Mouse (Mus musculus) thymus, adult 2 months (tissue): ENCODE measurements around the gene Slc6a9. TPM values are rescaled to one million over a fixed set of nuclear protein-coding genes. Genes with fewer than 3 reads are reported as not detected.

Experiments used
- DNase-seq: peaks from one replicate; pipeline ENCODE4 v3.0.0; 2021
- H3K27ac ChIP-seq: fragments of 200-500 bp; 2 replicates; pipeline ENCODE4 v1.5.1; 2012; ENCODE audit warnings: low read length, control low read depth; ENCODE audit not compliant: control insufficient read depth, insufficient read depth
- H3K27me3 ChIP-seq: fragments of 200-500 bp; 2 replicates; pipeline ENCODE4 v1.6.1; 2012; ENCODE audit warnings: mild to moderate bottlenecking, low read length, moderate library complexity, mixed read lengths; ENCODE audit not compliant: control insufficient read depth, insufficient read depth
- H3K36me3 ChIP-seq: fragments of 200-500 bp; 2 replicates; pipeline ENCODE4 v1.6.1; 2012; ENCODE audit warnings: mild to moderate bottlenecking, low read length, moderate library complexity; ENCODE audit not compliant: control insufficient read depth, insufficient read depth
- H3K4me1 ChIP-seq: fragments of 200-500 bp; replicated peaks from 2 replicates; pipeline ENCODE4 v1.6.1; 2012; ENCODE audit warnings: low read length; ENCODE audit not compliant: control insufficient read depth, insufficient read depth
- H3K4me3 ChIP-seq: fragments of 200-500 bp; 2 replicates; pipeline ENCODE4 v1.5.1; 2012; ENCODE audit warnings: mild to moderate bottlenecking, low read length, control low read depth, moderate library complexity; ENCODE audit not compliant: control insufficient read depth, insufficient read depth
- CTCF ChIP-seq: fragments of 200-500 bp; IDR thresholded peaks from 2 replicates; pipeline ENCODE4 v1.5.1; 2012; ENCODE audit warnings: mild to moderate bottlenecking, control low read depth, low read length, moderate library complexity, borderline replicate concordance; ENCODE audit not compliant: control insufficient read depth, poor library complexity, insufficient read depth; ENCODE audit errors: extremely low read depth
- POLR2A ChIP-seq: fragments of 200-500 bp; IDR thresholded peaks from 2 replicates; pipeline ENCODE4 v1.6.1; 2012; ENCODE audit warnings: mild to moderate bottlenecking, low read length, control low read depth, moderate library complexity; ENCODE audit not compliant: control insufficient read depth, poor library complexity, insufficient read depth; ENCODE audit errors: extremely low read depth
- WGBS: fragments of 180-500 bp; shearing (Covaris S2); methylation state at CpG from one replicate; pipeline ENCODE4 v1.1.7; 2018; 5-methylcytosine and 5-hydroxymethylcytosine counted together
- polyA plus RNA-seq: library from polyadenylated mRNA; depleted of rRNA; stranded (reverse); fragments of >200 nt; gene quantifications from 2 replicates; pipeline ENCODE4 v1.2.3, GENCODE M21; 2012

Gene Slc6a9
- polyA plus RNA-seq, 1 experiment = 8.2 TPM

- Histone ChIP-seq H3K36me3 (no peaks in the 10 kb centered on the region), H3K27ac (no peak overlapping the region), H3K27me3 (no peaks in the 10 kb centered on the region), H3K4me3 (no peak overlapping the region), H3K4me1 (peaks cover 5% of the 10 kb centered on the region)
- WGBS = 66% methylated on average over 4 of the region's 4 CpGs
- DNase-seq = no peak
- TF ChIP-seq CTCF (no peak), POLR2A (no peak)
Observed at GRCm38 (mm10) chr4:117814333-117814732, 20.0 kb upstream of the Slc6a9 start.

- Histone ChIP-seq H3K4me3 (no peak overlapping the region), H3K27me3 (no peaks in the 10 kb centered on the region), H3K27ac (no peak overlapping the region), H3K4me1 (peaks cover 5% of the 10 kb centered on the region), H3K36me3 (no peaks in the 10 kb centered on the region)
- no peak for DNase-seq
- 89% methylated on average over 5 of the region's 5 CpGs for WGBS
- TF ChIP-seq CTCF (no peak), POLR2A (no peak)
Observed at GRCm38 (mm10) chr4:117816776-117817175, 17.5 kb upstream of the Slc6a9 start.

GRCm38 (mm10) chr4:117818032-117818431 lies 16.3 kb upstream of the Slc6a9 start:
- TF ChIP-seq POLR2A (no peak), CTCF (no peak)
- no peak overlapping the region for H3K4me3 ChIP-seq
- peaks cover 5% of the 10 kb centered on the region for H3K4me1 ChIP-seq
- H3K27me3 ChIP-seq = no peaks in the 10 kb centered on the region
- no peaks in the 10 kb centered on the region for H3K36me3 ChIP-seq
- 94% methylated on average over 10 of the region's 10 CpGs for WGBS
- no peak for DNase-seq
- H3K27ac ChIP-seq = no peak overlapping the region

- DNase-seq = no peak
- H3K27ac ChIP-seq = no peak overlapping the region
- H3K36me3 ChIP-seq = no peaks in the 10 kb centered on the region
- TF ChIP-seq POLR2A (no peak), CTCF (no peak)
- no peaks in the 10 kb centered on the region; the same call in 1 of the 2 replicates for H3K27me3 ChIP-seq
- no peak overlapping the region for H3K4me3 ChIP-seq
- WGBS = 48% methylated on average over 8 of the region's 8 CpGs
- no peaks in the 10 kb centered on the region for H3K4me1 ChIP-seq
Observed at GRCm38 (mm10) chr4:117828572-117829145, 5.6 kb upstream of the Slc6a9 start.

DNA sequence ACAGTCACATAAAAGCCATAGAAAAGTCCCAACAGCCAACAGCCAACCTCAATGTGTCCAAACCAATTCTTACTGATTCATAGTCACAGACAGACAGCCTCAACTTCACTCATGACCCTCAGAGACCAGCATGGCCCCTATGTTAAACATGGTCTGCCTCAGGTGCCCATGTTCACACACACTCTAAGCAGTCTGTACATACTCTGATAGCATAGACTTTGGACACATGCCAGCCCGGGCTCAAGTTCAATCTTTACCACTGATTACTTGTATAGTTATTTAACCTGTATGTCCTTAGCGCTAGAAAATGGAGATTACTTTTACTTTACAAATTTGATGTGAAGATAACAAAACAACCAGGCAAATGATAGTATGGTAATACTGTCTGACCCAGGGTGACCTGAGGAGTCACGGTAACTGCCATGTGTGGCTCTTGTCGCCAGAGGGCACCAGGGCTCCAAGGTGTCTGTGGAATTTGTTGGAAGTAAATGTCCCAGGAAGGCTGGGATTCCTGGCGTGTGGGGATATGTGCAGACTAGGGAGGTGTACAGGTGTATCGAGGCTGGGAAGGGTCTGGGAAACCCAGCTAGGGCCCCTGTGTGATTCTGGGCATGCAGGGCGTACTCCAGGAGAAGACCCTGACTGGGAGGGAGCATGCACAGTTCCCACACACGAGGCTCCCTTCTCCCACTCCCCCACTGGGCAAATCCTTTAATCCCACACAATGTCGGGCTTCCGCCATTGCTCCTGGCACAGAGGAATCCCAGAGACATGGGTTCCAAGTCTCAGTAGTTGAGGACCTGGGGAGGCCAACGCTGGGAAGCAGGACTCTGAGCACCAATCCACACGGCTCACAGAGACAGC lies 4.8 kb upstream of the Slc6a9 start:
- H3K4me3 ChIP-seq = no peak overlapping the region
- TF ChIP-seq POLR2A (no peak), CTCF (peak; percentile 39; the same call in 1 of the 2 replicates)
- no peaks in the 10 kb centered on the region for H3K4me1 ChIP-seq
- 27% methylated on average over 12 of the region's 12 CpGs for WGBS
- no peaks in the 10 kb centered on the region; the same call in 1 of the 2 replicates for H3K27me3 ChIP-seq
- no peak overlapping the region for H3K27ac ChIP-seq
- DNase-seq = peak; percentile 14
- no peaks in the 10 kb centered on the region for H3K36me3 ChIP-seq

DNA sequence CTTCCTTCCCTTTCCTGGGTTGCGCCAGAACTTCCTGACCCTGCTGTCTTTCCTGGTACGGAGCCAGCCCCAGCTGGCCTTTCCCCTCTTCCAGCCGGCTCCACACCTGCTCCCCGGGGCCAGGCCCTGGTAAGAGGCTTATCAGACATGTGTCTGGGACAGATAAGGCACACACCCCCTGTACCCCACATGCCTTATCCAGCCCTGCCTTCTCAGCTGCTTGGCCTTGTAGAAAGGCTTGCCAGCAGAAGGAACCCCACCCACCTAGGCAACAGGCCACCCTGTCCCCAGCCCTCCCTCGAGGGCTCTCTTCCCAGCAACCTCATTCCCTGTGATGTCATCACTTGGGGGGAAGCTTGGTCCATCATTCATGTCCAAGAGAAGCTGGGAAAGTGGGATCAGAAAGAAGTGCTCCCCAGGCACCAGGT lies 4.2 kb upstream of the Slc6a9 start:
- 0 out of 2 replicates have a peak, but pooled peaks cover 2% of the 10 kb centered on the region for H3K4me1 ChIP-seq

More for the DNA sequence above, 4.2 kb upstream of the Slc6a9 start:
- WGBS = 41% methylated on average over 5 of the region's 5 CpGs
- no peaks in the 10 kb centered on the region for H3K36me3 ChIP-seq
- TF ChIP-seq CTCF (no peak), POLR2A (no peak)
- no peak overlapping the region for H3K4me3 ChIP-seq
- no peaks in the 10 kb centered on the region; the same call in 1 of the 2 replicates for H3K27me3 ChIP-seq
- no peak for DNase-seq
- H3K27ac ChIP-seq = no peak overlapping the region
